Mouse (Mus musculus) inflammation-experienced regulatory T-cells, adult 6 months (primary cell): ENCODE results near the gene Clmp. TPM values are rescaled to one million over a fixed set of nuclear protein-coding genes. Genes with fewer than 3 reads are reported as not detected.

Experiments used
- ATAC-seq: one replicate; pipeline ENCODE4 v1.8.0; 2017
- polyA plus RNA-seq, 3 experiments: library from polyadenylated mRNA; unstranded; fragments of 100-300 nt; shearing (Covaris generic); gene quantifications; one replicate each; pipeline ENCODE4 v1.2.1; 2017

Gene Clmp
- polyA plus RNA-seq, 3 experiments from 2014 or later = not detected

DNA sequence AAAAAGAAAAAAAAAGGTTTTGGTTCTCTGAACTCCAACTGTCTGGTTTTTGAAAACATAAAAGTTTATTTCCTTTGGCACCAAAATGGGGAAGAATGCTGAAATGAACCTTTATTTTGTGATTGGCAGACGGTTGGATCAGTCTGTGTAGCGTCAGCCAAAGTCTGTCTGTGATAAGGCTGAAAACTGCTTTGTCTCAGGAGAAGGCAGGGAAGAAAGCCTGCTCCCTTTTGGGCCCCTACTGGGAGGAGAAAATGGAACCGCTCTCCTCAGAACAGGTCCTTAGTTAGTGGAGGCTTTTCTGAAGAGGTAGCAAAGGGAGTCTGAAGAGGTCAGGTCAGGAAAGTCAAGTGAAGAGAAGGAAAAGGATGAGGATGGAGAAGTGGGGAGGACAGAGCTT, 7.3 kb downstream of the Clmp start:
- no peak for ATAC-seq

DNA sequence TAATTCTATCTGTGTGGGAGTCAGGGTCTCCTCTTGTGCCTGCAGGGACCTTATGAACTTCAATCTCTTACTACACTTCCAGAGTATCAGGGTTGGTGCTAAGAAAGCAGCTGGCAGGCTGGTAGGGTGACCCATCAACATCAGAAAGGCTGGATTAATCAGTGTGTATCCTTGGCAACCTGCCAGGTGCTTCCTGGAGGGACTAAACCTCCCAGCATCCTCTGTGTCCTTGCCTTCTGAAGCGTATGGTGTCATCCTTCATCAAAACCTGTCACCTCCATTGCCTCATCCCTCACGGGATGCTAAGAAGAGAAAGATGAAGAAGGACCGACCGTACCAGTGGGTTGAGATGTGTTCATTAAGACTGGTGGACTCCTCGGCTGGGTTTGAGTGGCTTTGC, 8.0 kb downstream of the Clmp start:
- no peak for ATAC-seq

DNA sequence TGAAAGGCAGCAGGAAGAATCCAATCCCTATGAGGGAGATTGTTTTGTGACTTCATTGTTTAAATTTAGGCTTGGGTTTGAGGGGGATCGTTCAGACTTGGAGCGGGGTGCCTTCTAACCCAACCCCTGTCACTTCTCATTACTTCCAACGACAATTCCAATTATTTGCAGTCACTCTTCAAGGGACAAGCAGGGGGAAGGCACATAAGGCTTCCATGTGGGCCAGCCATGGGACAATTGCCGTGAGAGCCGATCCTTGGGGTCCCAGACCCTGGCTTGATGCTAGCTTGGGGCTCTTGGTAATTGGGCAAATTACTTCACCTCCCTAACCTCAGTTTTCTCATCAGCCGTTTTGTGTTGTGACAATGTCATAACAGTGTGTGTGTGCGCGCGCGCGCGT, 8.5 kb downstream of the Clmp start:
- ATAC-seq = no peak

DNA sequence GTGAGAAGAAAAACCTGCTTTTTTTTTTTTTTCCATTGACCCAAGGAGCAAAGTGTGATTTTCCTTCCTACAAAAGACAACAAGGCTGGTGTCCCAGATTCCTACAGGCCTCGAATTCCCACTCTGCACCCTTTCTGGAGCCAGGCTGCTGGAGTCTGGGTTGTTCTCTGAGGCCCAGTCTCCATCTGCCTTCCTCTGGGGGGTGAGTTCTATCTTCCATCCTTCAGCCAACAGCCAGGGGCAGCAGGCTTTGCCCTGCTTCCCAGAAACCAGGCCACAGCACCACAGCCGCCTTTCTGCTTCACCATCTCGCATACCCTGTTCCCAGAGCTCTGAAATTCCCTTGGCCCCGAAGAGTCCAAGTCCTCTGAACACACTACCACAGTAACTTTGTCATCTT, 10.3 kb downstream of the Clmp start:
- no peak for ATAC-seq

DNA sequence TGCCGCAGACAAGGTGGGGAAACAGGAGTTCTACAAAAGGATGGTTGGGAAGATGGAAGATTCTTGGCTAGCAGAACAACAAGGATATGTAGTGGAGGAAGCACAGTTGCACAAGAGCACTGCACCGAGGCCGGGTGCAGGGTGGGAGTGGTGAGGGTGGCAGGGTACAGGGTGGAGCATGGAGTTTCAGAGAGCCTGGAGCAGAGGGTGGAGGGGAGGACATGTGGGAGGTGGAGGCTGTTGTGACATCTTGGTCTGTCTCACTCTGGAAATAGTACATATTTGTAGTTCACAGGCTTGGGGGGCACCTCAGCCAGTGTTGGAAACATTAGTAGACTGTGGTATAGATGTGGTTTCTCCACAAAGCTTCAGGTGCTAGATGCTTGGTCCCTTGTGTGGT, 13.4 kb downstream of the Clmp start:
- no peak for ATAC-seq

DNA sequence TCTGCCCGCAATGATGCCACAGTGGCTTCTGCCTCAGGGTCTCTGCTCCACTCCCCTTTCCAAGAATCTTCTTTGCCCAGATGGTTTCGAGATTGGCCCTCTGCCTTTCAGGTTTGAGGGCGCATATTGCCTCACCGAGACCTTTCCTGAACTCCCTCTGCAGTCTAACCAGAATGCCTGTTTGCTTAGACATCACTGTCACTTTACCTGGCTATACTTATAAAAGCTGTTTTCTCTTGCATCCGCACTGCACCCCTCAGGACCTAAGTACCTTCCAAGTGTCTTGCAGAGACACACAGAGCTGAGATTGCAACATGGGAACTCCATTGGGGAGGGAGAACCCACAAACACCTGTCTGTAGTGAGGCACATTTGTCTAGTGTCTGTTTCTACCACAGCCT, 14.5 kb downstream of the Clmp start:
- no peak for ATAC-seq

DNA sequence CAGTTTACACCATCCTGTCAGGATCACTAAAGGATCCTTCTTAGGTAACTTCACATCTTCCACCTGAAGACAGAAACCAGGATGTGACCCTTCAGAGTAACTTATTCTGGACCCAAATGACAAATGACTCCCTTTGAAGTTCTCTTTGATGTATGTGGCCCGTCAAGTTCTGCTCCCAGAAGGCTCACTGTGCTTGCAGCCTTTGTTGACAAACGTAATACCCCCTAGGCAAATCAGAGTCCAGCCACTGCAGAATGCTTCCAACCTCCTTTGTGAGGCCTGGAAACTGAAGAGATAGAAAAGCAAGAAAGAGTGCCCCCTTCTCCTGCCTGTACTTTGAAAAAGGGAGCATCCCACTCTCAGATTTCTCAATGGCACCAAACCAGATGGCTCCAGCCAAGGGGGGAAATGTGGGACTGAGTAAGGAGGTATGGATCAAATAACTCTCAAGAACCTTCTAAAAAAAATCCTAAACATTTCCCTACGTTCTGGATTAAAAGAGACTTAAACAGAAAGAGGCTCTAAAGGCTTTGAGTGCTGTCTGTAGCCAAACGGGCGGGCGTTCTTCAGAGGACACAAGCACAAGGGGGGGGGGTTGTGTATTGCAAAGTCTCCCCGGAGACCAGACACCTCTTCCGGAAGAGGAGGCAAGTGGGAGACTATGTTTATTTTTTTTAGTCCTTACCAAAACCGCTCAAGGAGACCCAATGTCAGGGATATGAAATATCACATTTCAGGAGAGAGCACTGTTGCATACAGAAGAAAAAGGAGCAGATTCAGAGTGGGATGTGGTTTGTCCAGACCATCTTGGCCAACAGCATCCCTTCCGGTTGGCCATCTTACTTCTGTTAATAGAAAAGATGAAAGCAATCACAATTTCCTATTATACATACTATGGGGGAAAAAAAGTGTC, 18.9 kb downstream of the Clmp start:
- no peak for ATAC-seq

DNA sequence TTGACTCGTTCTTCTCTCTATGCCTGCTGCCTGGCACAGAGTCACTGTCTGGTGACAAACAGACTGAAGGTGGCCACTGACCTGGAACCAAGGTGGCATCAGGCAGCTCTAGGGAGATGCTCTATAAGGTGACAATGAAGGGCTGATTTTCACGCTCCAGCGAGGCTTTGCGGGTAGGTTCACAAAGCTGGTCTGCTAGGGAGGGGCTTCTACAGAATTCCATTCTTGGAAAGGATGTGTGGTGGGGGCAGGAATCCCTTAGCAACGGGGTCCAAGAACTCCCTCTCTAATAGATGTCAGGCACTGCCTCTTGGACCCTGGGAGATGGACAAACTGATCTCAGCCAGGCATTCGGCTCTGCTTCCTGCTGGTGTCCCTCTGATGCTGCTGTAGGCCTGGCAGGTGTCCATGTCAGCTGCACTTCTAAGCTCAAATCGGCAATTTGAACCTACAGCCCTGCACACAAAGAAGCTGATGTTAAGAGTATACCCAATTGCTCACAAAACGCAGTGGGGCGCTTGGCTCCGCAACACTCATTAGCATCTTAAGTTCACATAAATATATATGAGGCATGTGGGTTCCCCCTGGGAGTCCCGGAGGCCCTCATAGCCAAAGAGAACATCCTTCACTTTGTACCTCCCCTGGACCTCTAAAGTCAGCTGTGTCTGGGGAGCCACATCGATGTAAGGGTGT, 22.8 kb downstream of the Clmp start:
- ATAC-seq = no peak

DNA sequence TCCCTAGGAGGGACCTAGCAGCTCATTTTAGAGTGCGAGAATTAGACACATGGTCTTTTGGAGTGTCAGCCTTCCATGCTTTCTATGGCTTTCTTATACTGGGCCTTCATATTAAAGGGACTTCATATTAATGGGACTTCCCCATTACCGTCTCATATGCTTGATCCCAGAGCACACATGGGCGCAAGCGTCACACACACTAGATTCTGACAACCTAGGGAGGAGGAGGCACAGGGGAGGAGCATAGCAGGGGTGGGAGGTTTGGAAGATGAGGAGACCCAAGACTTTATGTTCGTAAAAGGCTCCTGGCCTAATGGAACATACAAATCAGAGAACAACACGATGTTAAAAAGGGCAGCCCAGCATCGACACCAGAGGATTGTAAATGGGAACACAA, 23.4 kb downstream of the Clmp start:
- ATAC-seq = no peak

DNA sequence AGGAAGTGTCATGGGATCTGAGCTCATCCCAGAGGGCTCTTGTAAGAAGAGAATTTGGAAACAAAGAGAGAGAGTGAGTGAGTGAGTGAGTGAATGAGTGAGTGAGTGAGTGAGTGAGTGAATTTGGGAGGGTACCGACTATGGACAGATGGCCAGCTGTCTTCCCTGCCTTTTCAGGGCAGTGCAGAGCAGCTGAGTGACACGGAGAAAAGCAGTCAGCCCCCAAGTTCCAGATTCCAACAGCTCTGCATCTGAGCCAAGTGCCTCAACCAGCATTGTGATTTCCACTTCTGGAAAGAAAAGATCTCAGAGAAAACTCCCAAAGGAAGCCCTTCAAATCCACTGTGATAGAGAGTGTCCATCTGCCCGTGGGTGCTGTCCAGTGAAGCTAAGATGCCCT, 23.8 kb downstream of the Clmp start:
- ATAC-seq = no peak

DNA sequence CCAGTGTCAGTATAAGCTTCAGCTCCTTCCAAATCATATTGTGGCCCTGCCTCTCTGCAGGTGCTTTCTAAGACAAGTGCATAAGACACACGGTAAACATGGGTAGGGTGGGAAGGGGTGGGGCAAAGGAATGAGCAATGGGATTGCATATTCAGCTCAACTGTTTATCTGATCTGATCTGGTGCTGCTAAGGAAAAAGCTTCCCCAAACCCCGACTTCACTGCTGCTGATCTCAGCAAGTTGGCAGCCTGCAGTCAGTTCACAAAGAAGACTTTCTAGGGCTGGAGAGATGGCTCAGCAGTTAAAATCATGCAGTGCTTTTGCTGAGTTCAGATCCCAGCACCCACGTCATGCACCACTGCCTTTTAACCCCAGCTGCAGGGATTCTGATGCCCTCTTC, 24.2 kb downstream of the Clmp start:
- no peak for ATAC-seq

DNA sequence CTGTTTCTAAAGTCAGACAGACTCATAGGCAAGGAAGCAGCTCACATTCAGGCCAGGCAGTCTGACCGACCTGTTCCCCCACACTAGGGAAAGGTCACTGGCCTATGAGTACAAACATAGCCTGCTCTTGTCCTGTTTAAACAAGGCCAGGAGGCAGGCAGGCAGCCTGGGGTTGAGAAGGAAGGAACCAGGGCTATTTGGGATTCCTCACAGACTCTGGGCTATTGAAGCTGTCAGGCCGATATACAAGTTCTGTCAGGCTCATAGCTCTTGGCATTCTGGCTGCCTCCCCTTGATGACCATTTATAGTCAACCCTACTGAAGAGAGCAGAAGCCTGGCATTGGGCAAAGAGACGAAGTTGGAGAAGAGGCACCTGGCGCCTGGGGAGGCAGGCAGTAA, 25.9 kb downstream of the Clmp start:
- ATAC-seq = no peak

DNA sequence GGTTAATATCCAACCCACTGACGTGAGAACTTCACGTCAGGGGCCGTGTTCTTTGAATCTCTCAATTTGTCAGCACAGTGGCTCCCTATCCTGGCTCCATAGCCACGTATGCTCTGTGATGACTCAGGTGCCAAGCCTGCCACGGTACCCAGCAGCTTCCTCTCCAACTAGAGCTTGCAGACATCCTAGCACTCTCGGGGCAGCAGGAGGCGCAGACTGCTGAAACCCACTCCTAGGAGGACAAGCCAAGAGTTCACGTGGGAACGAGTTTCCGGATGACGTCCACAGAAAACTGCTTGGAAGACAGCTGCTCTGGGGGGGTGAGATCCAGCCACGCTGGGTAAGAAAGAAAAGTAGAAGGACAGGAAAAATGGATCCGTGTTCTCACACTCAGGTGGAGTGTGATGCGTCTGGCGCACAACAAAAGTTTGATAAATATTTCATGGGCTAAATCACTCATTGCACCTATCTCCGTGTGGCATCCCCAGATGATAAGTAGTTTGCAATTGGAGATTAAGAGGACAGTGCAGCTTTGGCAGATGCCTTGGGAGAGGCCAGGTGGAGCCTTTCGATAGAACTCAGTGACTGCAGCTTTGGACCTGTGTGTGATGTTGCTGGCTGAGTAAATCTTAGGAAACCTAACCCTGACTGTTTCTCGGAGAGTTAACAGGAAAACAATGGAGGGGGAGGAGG, 31.6 kb downstream of the Clmp start:
- no peak for ATAC-seq

DNA sequence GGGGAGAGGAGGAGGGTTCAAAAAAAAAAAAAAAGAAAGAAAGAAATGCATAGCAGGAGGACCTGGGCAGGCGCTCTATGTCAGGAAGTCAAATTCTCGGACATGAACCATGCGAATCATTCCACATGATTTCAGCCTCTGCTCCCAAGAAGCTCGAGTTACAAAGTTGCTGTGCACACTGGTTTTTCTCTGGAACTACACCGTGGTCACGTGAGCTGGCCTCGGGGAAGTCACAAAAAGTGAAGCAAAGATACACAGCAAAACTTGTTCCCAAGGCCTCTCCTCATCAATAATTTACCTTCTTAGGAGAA, 32.1 kb downstream of the Clmp start:
- no peak for ATAC-seq

DNA sequence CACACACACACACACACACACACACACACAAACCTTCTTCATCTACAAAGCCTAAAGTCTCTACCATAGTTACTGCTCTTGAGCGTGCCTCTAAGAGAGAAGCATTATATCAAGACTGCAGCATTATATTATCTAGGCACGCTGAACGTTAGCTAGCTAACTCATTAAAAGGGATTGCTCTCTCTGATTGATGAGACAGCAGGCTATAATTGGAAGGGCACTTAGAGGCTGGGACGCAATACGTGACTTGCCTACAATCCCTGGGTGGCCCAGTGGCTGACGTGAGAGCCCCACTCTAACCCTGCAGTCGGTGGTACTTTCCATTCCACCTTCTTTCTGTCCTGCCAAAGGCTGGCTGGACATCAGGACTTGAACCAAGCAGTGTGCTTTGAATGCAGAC, 35.1 kb downstream of the Clmp start:
- ATAC-seq = no peak

DNA sequence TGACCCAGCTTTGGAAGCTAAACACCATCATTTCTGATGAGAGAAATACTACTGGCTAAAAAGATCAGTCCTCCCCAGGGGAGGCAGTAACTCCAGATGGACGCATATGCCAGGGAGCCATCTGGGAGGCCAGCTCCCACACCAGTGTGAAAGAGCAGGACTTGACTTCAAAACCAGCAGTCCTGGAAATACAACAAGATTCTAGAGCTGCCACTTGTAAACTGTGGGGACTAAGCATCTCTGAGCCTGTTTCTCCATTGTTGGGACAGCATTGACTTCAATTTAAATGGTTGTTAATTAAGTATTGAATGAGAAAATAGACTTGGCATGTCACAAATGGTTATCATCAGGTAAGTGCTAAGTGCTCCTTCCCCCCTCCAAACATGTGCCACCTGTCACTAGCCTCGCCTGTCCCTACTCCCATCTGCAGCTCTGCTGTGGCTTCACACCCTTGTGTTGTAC, 37.6 kb downstream of the Clmp start:
- ATAC-seq = no peak

DNA sequence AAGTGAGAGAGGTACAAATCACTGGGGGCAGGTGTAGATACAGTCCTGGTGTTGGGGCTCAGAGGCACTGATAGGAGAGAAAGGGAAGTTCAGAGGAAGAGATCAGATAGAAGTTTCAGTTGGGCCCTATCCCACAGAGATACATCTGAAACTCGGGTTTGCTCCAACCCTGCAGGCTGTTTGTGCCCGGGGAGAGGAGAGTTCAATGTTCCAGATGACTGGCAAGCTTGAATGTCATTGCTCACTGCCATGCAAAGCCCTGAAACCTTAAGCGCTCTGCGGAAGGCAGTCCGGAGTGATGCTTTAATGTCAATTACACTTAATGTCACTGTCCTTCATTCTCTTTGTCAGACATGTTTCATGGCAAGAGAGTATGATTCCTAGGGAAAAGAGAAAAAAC, 39.2 kb downstream of the Clmp start:
- ATAC-seq = no peak

DNA sequence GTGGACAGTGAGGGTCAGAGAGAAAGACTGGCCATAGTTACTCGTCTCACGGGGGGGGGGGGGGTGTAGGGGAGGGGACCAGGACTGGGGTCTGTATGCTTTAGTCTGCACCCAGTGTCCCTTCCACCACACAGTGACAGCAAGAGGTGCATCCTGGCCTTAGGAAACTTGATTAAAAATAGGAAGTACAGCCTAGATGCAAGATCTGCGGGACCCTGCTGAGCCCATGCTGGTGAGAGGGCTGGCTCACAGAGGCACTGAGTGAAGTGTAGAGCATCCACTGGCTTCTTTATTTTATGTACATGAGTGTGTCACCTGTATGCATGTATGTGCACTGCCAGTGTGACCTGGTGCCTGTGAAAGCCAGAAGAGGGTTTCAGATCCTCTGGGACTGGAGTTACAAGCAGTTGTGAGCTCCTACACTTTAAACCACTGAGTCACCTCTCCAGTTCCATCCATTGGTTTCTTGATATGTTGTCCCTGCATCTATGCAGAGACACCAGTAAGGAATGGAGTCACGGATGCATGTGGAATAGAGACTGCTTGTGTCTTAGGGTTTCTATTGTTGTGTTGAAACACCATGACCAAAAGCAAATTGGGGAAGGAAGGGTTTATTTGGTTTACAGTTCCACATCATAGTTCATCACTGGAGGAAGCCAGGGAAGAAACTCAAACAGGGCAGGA, 41.5 kb downstream of the Clmp start:
- ATAC-seq = no peak

DNA sequence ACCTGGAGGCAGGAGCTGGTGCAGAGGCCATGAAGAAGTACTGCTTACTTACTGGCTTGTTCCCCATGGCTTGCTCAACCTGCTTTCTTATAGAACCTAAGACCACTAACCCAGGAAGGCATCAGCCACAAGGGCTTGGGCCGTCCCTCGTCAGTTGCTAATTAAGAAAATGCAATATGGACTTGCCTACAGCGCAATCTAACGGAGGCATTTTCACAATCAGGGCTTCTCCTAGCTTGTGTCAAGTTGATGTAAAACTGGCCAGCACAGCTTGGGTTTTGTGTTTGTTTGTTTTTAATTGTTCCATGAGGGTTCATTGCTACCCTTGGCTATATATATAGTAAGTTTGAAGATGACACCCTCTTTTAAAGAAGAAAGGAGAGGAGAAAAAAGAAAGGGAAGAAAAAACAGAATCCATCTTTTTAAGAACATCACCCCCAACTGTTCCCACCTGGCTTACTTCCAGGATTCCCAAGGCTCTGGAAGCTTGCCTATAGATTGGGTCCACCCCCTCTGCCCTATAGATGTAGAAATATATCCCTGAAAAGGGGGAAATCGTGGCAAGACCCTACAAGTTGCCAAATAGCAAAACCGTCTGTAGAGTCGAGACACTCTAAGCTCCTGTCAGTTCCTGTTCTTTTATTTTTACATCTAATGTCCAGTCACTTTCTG, 42.2 kb downstream of the Clmp start:
- no peak for ATAC-seq

DNA sequence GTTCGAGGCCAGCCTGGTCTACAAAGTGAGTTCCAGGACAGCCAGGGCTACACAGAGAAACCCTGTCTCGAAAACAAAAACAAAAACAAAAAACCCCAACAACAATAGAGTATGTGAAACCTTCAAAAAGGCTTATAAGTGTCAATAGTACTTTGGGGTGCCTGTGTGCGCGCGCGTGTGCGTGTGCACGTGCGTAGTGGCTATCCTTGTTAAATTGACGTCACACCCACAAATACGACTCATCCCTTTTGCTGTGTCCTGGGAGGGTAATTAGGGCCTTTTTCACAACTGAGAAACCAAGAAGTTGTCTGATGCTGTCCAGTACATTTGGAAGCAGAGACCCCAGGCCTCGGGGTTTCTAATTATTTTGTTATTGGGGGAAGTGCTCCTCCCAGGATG, 44.5 kb downstream of the Clmp start:
- ATAC-seq = no peak

DNA sequence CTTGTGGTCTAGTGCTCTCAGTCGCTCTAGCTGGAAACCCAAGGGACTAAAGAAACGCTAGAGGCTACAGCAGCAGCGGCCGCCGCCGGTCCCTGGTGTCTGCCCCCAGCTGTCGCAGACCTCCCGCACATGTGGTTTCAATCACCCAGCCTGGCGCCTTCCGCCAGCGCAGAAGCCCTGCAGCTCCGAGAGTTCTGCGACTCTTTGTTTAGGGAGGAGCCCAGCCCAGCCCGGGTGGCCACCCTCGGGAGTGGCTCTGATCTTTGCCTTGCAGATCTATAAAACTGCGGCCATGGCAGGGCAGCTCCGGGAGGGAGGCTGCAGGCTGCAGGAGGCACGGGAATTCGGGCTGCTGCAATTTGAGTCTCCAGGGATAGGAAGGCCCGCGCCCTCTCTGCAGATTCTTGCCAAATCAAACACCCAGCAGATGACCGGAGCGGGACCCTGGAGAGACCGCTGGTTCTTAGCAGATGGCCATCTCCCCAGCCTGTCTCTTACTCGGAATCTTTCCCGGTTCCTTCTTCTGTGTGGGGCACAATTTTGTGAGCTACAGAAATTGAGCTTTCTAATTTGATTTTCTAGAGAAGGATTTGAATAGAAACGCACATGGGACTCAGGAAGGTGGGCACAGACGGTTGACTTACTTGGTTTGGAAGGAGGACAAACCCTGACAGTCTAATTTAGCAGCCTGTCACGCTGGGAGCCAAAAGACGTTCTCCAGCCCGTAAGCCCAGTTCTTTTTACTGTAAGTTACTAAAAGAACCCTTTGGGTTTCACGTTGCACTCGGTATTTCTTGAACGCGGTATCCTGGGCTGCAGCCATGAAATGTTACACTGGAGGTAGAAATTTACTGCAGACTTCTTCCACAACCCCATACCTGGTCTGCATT, 45.2 kb downstream of the Clmp start:
- ATAC-seq = no peak
